ENCODE assay signal across 9 mouse cellular contexts in the genomic region with DNA sequence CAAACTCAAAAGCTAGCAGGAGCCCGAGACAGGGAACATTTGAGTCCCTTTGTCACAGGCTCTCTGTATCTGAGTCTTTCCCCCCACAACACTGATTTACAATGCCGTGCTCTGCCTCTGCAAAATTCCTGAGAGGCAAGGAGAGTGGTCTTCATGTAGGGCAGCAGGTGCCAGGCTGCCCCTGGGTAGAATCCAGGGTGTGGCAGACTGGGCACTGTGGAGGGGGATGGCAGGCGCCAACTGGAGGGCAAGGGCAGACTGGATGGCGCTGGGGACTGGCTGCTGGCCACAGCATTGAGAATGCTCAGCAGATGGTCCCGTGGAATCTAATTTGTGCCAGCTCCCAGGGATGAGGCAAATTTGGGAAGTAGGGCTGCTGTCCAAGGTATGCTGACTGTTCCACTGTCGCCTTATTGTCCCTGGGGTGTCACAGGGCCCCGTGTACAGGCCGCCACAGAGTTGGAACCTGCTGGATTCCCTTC. TPM values are rescaled to one million over a fixed set of nuclear protein-coding genes. Genes with fewer than 3 reads are reported as not detected.
DNase-seq lines count a peak whose midpoint lies in the region; ATAC-seq lines count a peak whose summit lies in the region.
"Had no signal": no experiment of that assay in that cellular context is flagged by ENCODE, and none has a peak within 500 bp of the region (broad histone marks: within the 10 kb centered on the region; RNA-seq: fewer than 3 reads in every experiment).

No protein-coding gene starts in this region.

- no peaks in the 10 kb centered on the region for H3K9me3 ChIP-seq in forebrain, embryonic 13.5 days (replicated peaks)
- H3K9me3 ChIP-seq in forebrain, embryonic 12.5 days: no peaks in the 10 kb centered on the region
- H3K9me3 ChIP-seq in intestine, embryonic 16.5 days (ENCODE audit: control insufficient read depth, low read length): no peaks in the 10 kb centered on the region

- DNase-seq in brain, adult 2 months (ENCODE audit: low read depth, low spot score): peak; percentile 98
- DNase-seq in gastrocnemius, postnatal 25 days: peak; percentile 51
- DNase-seq in left cerebral cortex, postnatal 10 days (ENCODE audit: extremely low spot score in 1 of 2, low spot score in 2 of 2): peak; percentile 54 to 63
- DNase-seq in lung, postnatal 25 days (ENCODE audit: low spot score): no peak
- DNase-seq in adipocyte (ENCODE audit: low spot score): no peak

- peak overlapping the region; percentile 70 for H3K27ac ChIP-seq in forebrain, embryonic 13.5 days
- no peak overlapping the region for H3K27ac ChIP-seq in forebrain, embryonic 12.5 days
- no peak overlapping the region for H3K27ac ChIP-seq in intestine, embryonic 16.5 days (ENCODE audit: low read length)

- no peak overlapping the region for H3K4me3 ChIP-seq in forebrain, embryonic 13.5 days
- no peak overlapping the region for H3K4me3 ChIP-seq in forebrain, embryonic 12.5 days (replicated peaks)
- no peak overlapping the region for H3K4me3 ChIP-seq in intestine, embryonic 16.5 days (ENCODE audit: low read length)
- H3K4me3 ChIP-seq: megakaryocyte, embryonic 14.5 days had no signal

- peaks cover 12% of the 10 kb centered on the region; the same call in 1 of the 2 replicates for H3K27me3 ChIP-seq in forebrain, embryonic 13.5 days
- H3K27me3 ChIP-seq in forebrain, embryonic 12.5 days: peaks cover 34% of the 10 kb centered on the region
- no peaks in the 10 kb centered on the region; the same call in 1 of the 2 replicates for H3K27me3 ChIP-seq in intestine, embryonic 16.5 days (replicated peaks; ENCODE audit: control insufficient read depth, insufficient read depth, low read length)

- WGBS in forebrain, embryonic 13.5 days: 67% methylated on average over 6 of the region's 8 CpGs
- WGBS in forebrain, embryonic 12.5 days: 86% methylated on average over 8 of the region's 8 CpGs
- WGBS in intestine, embryonic 16.5 days: 78% methylated on average over 8 of the region's 8 CpGs

- intact Hi-C loops in left cerebral cortex, postnatal 10 days (cut with DNase I): loop anchor here (5.0 kb wide), 1 partner anchor 149 kb away; a partner anchor contains a TSS

- ATAC-seq in forebrain, embryonic 13.5 days: peak; percentile 64; the same call in 1 of the 2 replicates
- ATAC-seq in forebrain, embryonic 12.5 days (ENCODE audit: low FRiP score): no peak
- ATAC-seq in intestine, embryonic 16.5 days: no peak

- no peak overlapping the region for H3K9ac ChIP-seq in forebrain, embryonic 13.5 days
- H3K9ac ChIP-seq in forebrain, embryonic 12.5 days: no peak overlapping the region
- H3K9ac ChIP-seq in intestine, embryonic 16.5 days (ENCODE audit: low read depth, low read length): no peak overlapping the region

- H3K4me1 ChIP-seq in forebrain, embryonic 13.5 days: peaks cover 24% of the 10 kb centered on the region
- peaks cover 10% of the 10 kb centered on the region for H3K4me1 ChIP-seq in forebrain, embryonic 12.5 days
- no peaks in the 10 kb centered on the region for H3K4me1 ChIP-seq in intestine, embryonic 16.5 days (ENCODE audit: control insufficient read depth, insufficient read depth, low read length)
- H3K4me1 ChIP-seq: megakaryocyte, embryonic 14.5 days had no signal

- peaks cover 47% of the 10 kb centered on the region for H3K36me3 ChIP-seq in forebrain, embryonic 13.5 days (ENCODE audit: poor library complexity, severe bottlenecking)
- H3K36me3 ChIP-seq in forebrain, embryonic 12.5 days (replicated peaks): peaks cover 29% of the 10 kb centered on the region
- no peaks in the 10 kb centered on the region for H3K36me3 ChIP-seq in intestine, embryonic 16.5 days (ENCODE audit: control insufficient read depth, insufficient read depth, low read length)

- H3K4me2 ChIP-seq in forebrain, embryonic 13.5 days: no peak overlapping the region
- no peak overlapping the region for H3K4me2 ChIP-seq in forebrain, embryonic 12.5 days
- H3K4me2 ChIP-seq in intestine, embryonic 16.5 days (ENCODE audit: low read depth, low read length): no peak overlapping the region

RNA-seq across cellular contexts. Expression of a gene that starts 20.8 kb away (rescaled TPM):
- 4.5 and 7.2 TPM in 2 replicates for polyA plus RNA-seq in forebrain, embryonic 13.5 days (2015; fragmentation: Nextera tagmentation; extraction: Ambion mirVana)
- 7.4 and 9.0 TPM in 2 replicates for polyA plus RNA-seq in forebrain, embryonic 12.5 days (2016; fragmentation: Nextera tagmentation; extraction: Ambion mirVana)
- total RNA-seq in gastrocnemius, postnatal 25 days (2021): 100 to 1,000 TPM; 216 to 227 TPM
- 1 to 10 TPM; 4.1 to 6.3 TPM for total RNA-seq in left cerebral cortex, postnatal 10 days (2021)
- polyA plus RNA-seq in intestine, embryonic 16.5 days (2015; fragmentation: Nextera tagmentation; extraction: Ambion mirVana): 11.3 and 11.8 TPM in 2 replicates

Comparison
In these comparisons a context has a peak if more than half of its experiments do, and no peak if none do; other contexts are left out.
1. DNase-seq: peak in brain, adult 2 months (single experiment), gastrocnemius, postnatal 25 days (single experiment) and left cerebral cortex, postnatal 10 days (2 of 2); none in lung, postnatal 25 days (single experiment) and adipocyte (single experiment).